Mouse (Mus musculus) WW6 (cell line): ENCODE measurements at regions not wholly inside any gene's neighbourhood (a gene's known extent, or its start where the extent isn't known, plus 50 kb on each side); places are given as distances from the start of the nearest gene placed in this dataset.
A peak's percentile ranks its signal among the peaks of the same experiment; 100 is the strongest.

Source experiments
- DNase-seq: peaks from one replicate; pipeline ENCODE4 v3.0.0-alpha.2; 2013; ENCODE audit warnings: low read depth, low spot score

DNA sequence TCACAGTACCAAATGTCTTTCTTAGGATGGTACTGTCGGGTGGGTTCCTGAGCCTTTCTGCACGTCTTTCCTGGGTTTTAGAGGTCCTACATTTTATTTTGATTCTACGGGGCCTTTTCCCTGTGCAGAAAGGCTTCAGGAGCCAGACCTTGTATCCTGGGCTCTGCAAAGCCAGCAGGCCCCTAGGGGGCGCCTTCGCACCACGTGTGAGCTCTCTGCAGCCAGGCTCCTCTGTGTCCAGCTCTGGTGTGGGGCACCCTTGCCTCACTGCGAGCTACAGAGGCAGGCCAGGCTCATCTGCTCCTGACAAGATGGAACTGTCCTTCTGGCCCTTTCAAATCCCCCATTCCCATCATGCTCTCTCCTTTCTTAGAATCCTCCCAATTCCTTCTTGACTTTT is 53.3 kb upstream of the Usp3 start:
- DNase-seq = peak; percentile 49

DNA sequence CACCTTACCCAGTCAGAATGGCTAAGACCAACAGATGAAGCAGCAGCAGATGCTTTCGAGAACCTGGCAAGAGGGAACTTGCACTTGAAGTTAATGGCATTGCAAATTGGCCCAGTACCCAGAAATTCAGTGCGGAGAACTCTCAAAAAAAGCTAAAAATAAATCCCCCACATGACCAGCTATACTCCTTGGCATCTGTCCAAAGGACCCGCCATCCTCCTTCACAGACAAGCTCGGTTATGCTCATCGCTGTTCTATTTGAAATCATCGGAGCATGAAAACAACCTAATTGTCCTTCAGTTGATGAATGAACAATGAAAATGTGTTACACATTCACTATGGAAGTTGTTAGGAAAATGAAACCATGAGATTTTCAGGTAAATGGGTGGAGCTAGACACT is 58.4 kb upstream of the Usp3 start:
- no peak for DNase-seq

GRCm38 (mm10) chr9:66657116-66657758 is 56.2 kb upstream of the Car12 start:
- no peak for DNase-seq

DNA sequence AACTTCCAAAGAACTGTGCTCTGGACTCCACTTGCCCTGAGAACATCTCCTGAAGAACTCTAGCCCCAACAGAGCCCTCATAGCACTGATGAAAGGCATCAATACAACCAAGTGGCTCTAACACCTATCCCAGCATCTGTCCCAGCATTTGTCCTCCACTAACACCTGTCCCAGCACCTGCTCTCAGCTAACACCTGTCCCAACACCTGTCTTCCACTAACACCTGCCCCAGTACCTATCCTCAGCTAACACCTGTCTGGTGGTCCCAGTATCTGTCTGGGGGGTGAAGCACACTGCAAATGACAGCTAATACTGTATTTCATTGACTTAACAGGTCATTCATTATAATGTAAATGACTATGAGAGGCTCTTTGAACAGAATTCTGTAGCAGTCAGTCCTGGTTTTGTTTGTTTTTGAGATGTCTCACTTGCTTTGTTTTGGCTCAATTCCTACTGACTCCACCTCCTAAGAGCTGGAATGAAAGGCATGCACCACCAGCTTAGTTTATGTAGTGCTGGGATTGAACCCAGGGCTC is 54.7 kb upstream of the Car12 start:
- DNase-seq = no peak

DNA sequence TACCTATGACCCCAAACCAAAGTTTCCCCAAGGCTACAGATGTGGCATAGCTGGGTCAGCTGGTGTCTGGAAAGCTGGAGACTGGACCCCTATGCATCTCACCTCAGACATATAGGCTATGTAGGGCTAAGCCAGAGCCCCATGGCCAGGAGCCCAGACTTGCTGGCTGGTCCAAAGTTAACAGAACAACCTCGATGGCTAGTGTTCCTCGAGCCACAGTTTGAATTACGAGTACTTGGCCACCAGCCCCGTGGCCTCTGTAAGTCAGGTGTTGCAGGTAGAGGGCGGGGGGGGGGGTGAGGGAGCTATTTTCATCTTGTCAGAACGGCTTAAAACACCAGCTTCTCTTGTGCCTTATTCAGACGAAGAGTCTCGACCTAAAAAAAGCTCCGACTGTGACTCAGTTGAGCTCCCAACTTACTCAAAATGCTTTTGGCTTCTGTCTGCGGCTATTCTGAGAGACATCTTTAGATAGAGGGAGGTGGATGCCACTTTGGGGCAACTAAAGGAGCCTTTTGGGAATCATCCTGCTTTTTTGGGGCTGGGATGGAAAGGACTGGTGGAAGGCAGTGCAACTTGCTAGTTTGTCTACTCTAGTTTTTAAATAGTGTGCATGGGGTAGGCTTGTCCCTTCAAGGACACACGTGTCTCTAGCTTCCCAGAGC is 53.6 kb upstream of the Car12 start:
- no peak for DNase-seq

DNA sequence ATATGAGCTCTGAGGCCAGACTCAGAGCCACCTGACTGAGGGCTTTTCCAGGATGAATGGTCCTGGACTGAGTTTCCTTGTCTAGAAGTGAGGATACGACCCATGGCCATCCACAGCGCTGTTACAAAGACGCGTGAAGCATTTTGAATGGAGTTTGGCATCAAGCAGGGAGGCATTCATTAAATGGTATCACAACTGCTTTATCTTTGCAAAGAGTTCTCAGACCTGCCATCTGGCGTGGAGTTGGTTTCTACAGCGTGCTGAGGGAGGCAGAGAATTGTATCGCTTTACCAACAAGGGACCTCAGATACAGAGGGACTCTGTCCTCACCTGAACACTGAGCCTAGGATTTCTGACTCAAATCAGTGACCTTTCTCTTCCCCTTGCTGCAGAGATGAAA is 51.9 kb upstream of the Car12 start:
- no peak for DNase-seq

- DNase-seq = no peak
Measured at GRCm38 (mm10) chr9:66662443-66662842, 51.0 kb upstream of the Car12 start.
